Mouse (Mus musculus) neural tube, embryonic 13.5 days (tissue): ENCODE data around the gene Aldob. TPM values are rescaled to one million over a fixed set of nuclear protein-coding genes. Genes with fewer than 3 reads are reported as not detected.
"Not testable (repeated sequence)": the region's sequence is repeated elsewhere in the genome, so short reads cannot be mapped to it uniquely, and the experiment has no call there.

Source experiments
- ATAC-seq: fragments of 200-750 bp; cut with Nextera tagmentation; 2 replicates; pipeline ENCODE4 v1.8.0; 2017; ENCODE audit warnings: low read depth, mild to moderate bottlenecking, moderate TSS enrichment, moderate library complexity
- H3K27ac ChIP-seq: fragments of 300-500 bp; sonication (generic); replicated peaks from 2 replicates; pipeline ENCODE4 v1.5.1; 2015; ENCODE audit warnings: moderate library complexity, mild to moderate bottlenecking, inconsistent platforms
- H3K27me3 ChIP-seq: fragments of 300-500 bp; sonication (generic); 2 replicates; pipeline ENCODE4 v1.6.1; 2015; ENCODE audit warnings: mild to moderate bottlenecking, inconsistent platforms
- H3K36me3 ChIP-seq: fragments of 300-500 bp; sonication (generic); 2 replicates; pipeline ENCODE4 v1.6.1; 2015; ENCODE audit warnings: mild to moderate bottlenecking, inconsistent platforms
- H3K4me1 ChIP-seq: fragments of 300-500 bp; sonication (generic); replicated peaks from 2 replicates; pipeline ENCODE4 v1.6.1; 2015; ENCODE audit warnings: inconsistent platforms
- H3K4me2 ChIP-seq: fragments of 300-500 bp; sonication (generic); 2 replicates; pipeline ENCODE4 v1.6.1; 2015; ENCODE audit warnings: inconsistent platforms, mild to moderate bottlenecking, moderate library complexity
- H3K4me3 ChIP-seq: fragments of 300-500 bp; sonication (generic); 2 replicates; pipeline ENCODE4 v1.5.1; 2015; ENCODE audit warnings: mild to moderate bottlenecking, inconsistent platforms
- H3K9ac ChIP-seq: fragments of 300-500 bp; sonication (generic); 2 replicates; pipeline ENCODE4 v1.6.1; 2015; ENCODE audit warnings: moderate library complexity, mild to moderate bottlenecking, inconsistent platforms
- H3K9me3 ChIP-seq: fragments of 300-500 bp; sonication (generic); 2 replicates; pipeline ENCODE4 v1.6.1; 2016; ENCODE audit warnings: inconsistent platforms
- WGBS: fragments of 180-500 bp; shearing (Covaris S2); methylation state at CpG from one replicate; pipeline ENCODE4 v1.1.7; 2015; 5-methylcytosine and 5-hydroxymethylcytosine counted together
- polyA plus RNA-seq: library from polyadenylated mRNA; unstranded; fragments of >200 nt; fragmentation: Nextera tagmentation; extraction: Ambion mirVana; gene quantifications from 2 replicates; pipeline ENCODE4 v1.2.1, GENCODE M21; 2015

Gene Aldob
- polyA plus RNA-seq, 1 experiment from 2014 or later, result 0.46 TPM

GRCm38 (mm10) chr4:49521346-49521745 is 28.0 kb downstream of the Aldob start:
- Histone ChIP-seq H3K27ac (peak overlapping the region; percentile 55), H3K36me3 (peaks cover 34% of the 10 kb centered on the region), H3K4me1 (peaks cover 37% of the 10 kb centered on the region), H3K27me3 (no peaks in the 10 kb centered on the region), H3K9ac (peak overlapping the region; percentile 82), H3K4me3 (peak overlapping the region; percentile 55), H3K9me3 (no peaks in the 10 kb centered on the region), H3K4me2 (peak overlapping the region; percentile 77)
- WGBS, result under 1% methylated on average over 17 of the region's 17 CpGs
- ATAC-seq, result peak; percentile 33; the same call in 1 of the 2 replicates

GRCm38 (mm10) chr4:49520572-49521340 is 28.6 kb downstream of the Aldob start, which contains the start of the genes Mrpl50 and Zfp189:
Gene Mrpl50, minus strand, starts transcription at chr4:49521093.
Gene Zfp189, plus strand, starts transcription at chr4:49521176.
- Histone ChIP-seq H3K4me1 (peaks cover 37% of the 10 kb centered on the region), H3K4me3 (peak within 1 kb of the TSS; percentile 55), H3K27ac (peak within 1 kb of the TSS; percentile 64), H3K4me2 (peak within 1 kb of the TSS; percentile 77), H3K36me3 (peaks cover 28% of the 10 kb centered on the region), H3K27me3 (no peaks in the 10 kb centered on the region), H3K9ac (peak within 1 kb of the TSS; percentile 82), H3K9me3 (no peaks in the 10 kb centered on the region)
- under 1% methylated on average over 41 of the region's 41 CpGs for WGBS
- peak; percentile 100 for ATAC-seq

DNA sequence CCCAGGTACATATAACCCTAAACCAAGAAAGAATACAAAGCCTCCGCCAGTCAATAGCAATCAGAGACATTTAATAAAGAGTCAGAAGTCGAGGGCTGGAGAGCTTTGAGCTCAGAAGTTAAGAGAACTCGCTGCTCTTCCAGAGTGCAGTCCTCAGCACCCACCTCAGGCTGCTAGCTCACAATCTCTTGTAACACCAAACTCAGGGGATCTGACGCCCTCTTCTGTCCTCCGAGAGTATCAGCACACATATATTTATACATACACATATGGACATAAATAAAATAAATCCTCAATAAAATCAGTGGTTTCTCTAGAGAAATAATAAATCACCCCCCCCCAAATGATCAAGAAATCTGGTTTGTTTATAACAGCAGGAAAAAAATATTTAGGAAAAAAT is 29.9 kb downstream of the Aldob start:
- WGBS, result 76% methylated on average over 5 of the region's 5 CpGs
- no peaks in the 10 kb centered on the region for H3K27me3 ChIP-seq
- H3K9ac ChIP-seq, result no peak overlapping the region
- no peak overlapping the region for H3K27ac ChIP-seq
- H3K4me2 ChIP-seq, result peak overlapping the region; percentile 62
- peaks cover 37% of the 10 kb centered on the region for H3K4me1 ChIP-seq
- H3K4me3 ChIP-seq, result no peak overlapping the region
- peaks cover 18% of the 10 kb centered on the region for H3K36me3 ChIP-seq
- no peaks in the 10 kb centered on the region for H3K9me3 ChIP-seq
- ATAC-seq, result no peak

DNA sequence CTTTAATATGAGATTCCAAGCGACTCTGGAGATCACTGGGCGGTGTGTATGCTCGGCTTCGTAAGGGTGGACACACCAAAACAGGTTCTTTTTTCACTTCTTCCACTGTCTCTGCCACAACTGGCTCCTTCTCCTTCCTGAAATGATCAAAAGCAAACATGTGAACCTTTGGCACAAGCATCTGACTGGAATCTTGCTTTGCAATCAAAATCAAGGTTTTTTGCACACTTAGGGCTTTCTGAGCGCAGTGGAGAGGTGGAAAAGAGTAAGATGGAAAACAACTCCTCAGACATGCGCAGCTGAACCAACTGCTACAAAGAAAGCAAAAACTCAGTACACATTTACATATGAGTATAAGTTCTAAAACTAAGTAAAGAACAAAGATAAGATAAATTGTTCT is 34.9 kb downstream of the Aldob start:
- no peak for ATAC-seq
- Histone ChIP-seq H3K27me3 (no peaks in the 10 kb centered on the region), H3K4me1 (peaks cover 11% of the 10 kb centered on the region), H3K27ac (no peak overlapping the region), H3K36me3 (peaks cover 24% of the 10 kb centered on the region), H3K4me2 (no peak overlapping the region), H3K9ac (no peak overlapping the region), H3K9me3 (no peaks in the 10 kb centered on the region), H3K4me3 (no peak overlapping the region)
- WGBS, result 97% methylated on average over 6 of the region's 6 CpGs

DNA sequence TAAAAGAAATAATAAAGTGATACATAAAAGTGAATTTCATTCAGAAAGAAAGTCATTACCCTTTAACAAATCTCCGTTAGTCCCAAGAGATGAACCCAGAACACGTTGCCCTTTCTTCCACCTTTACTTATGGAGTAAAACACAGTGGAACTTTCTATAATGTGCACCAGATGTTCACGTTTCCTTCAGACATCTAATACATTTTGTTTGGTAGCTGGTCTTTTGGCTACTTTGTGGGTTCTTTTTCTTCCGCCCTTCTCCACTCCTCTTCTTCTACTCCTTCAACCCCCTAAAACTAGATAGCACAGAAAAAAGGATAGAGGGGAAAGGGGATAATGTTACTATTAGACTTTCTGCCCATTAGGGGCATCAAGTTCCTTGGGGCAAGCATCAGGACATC is 36.7 kb downstream of the Aldob start:
- H3K9ac ChIP-seq, result no peak overlapping the region
- no peak overlapping the region for H3K4me3 ChIP-seq
- no peaks in the 10 kb centered on the region for H3K4me1 ChIP-seq
- H3K27ac ChIP-seq, result no peak overlapping the region
- WGBS, result 90% methylated on average over 4 of the region's 4 CpGs
- H3K36me3 ChIP-seq, result peaks cover 24% of the 10 kb centered on the region
- H3K27me3 ChIP-seq, result no peaks in the 10 kb centered on the region
- no peaks in the 10 kb centered on the region for H3K9me3 ChIP-seq
- ATAC-seq, result no peak
- H3K4me2 ChIP-seq, result no peak overlapping the region

DNA sequence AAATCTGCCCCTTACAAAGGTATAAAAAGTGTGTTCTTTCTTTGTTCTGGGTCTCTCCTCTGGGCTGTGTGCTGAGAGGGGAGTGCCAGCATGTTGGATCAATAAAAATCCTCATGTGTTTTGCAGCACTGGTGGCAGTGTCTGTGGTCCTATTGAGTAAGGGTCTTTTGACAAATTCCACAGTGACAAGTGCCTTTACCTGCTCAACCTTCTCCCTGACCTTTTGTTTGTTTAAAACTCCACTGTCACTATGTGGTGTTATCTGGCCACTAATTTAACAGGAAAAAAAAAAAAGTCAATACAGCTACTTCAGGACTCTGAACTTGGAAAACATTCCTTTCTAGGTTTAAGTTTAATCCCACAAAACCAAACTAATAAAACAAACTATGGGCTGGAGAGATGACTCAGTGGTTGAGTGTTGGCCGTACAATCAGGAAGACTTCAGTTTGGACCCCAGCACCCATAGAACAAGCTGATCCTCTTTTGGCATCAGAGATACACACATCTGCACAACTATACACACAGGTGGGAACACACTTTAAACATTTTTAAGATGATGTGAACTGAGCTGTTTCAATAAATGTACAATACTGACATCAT is 39.0 kb downstream of the Aldob start:
- not testable (repeated sequence) for ATAC-seq

DNA sequence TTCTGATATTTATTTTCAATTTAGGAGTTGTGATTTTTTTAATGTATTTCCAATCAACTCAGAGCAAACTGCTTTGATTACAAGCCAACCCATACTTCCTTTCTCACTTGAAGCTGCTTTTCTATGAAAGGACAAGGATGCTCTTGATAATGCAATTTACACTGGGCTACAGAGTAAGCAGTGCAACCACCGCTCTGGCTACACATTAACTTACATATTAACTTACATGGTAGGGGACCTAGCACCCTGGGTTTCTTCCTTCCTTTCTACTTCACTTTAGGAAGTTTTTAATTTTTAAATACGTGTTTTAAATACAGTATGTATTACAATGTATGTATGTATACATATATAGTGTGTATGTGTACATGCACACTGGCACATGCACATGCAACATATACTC is 40.2 kb downstream of the Aldob start:
- Histone ChIP-seq H3K4me1 (no peaks in the 10 kb centered on the region), H3K9ac (no peak overlapping the region), H3K36me3 (peaks cover 21% of the 10 kb centered on the region), H3K4me3 (no peak overlapping the region), H3K9me3 (no peaks in the 10 kb centered on the region), H3K4me2 (no peak overlapping the region), H3K27ac (no peak overlapping the region), H3K27me3 (no peaks in the 10 kb centered on the region)
- WGBS, result 94% methylated on average over 2 of the region's 2 CpGs
- no peak for ATAC-seq

More for the DNA sequence above, 39.0 kb downstream of the Aldob start:
- H3K27me3 ChIP-seq, H3K4me2 ChIP-seq, H3K9me3 ChIP-seq, H3K27ac ChIP-seq, H3K4me3 ChIP-seq, H3K9ac ChIP-seq, H3K4me1 ChIP-seq: not testable (repeated sequence)
- WGBS, result 100% methylated on average over 1 of the region's 1 CpGs
- peaks cover 24% of the 10 kb centered on the region for H3K36me3 ChIP-seq

DNA sequence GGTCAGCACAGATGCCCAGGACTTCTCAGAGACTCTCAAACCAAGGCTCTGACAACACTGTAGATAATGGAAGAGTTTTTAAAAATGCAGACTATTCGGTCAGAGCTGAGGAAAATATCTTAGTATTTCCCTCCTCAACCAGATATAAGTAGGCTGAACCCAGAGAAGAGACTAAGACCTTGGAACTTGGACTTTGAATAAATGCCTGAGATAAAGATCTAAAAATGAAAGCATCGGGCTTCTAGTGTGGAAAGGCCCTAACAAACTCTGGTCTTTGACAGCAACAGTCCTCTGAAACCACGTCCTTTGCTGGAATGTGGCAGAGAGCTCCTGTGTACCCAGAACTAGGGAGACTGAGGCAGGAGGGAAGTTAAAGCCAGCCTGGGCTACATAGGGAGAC is 43.0 kb downstream of the Aldob start, which contains the start of gene Baat:
Gene Baat (minus strand): TSS at position 172 of the 400 bp plus-strand sequence.
- Histone ChIP-seq H3K9ac (no peak within 1 kb of the TSS), H3K4me2 (no peak within 1 kb of the TSS), H3K9me3 (no peaks in the 10 kb centered on the region), H3K4me3 (no peak within 1 kb of the TSS), H3K27ac (no peak within 1 kb of the TSS), H3K4me1 (no peaks in the 10 kb centered on the region), H3K27me3 (no peaks in the 10 kb centered on the region), H3K36me3 (no peaks in the 10 kb centered on the region)
- ATAC-seq, result no peak
- 78% methylated on average over 3 of the region's 3 CpGs for WGBS

GRCm38 (mm10) chr4:49503563-49503962 is 45.8 kb downstream of the Aldob start:
- Histone ChIP-seq H3K27me3 (no peaks in the 10 kb centered on the region), H3K4me2 (no peak overlapping the region), H3K4me3 (no peak overlapping the region), H3K27ac (no peak overlapping the region), H3K36me3 (no peaks in the 10 kb centered on the region), H3K4me1 (no peaks in the 10 kb centered on the region), H3K9me3 (no peaks in the 10 kb centered on the region), H3K9ac (no peak overlapping the region)
- 94% methylated on average over 1 of the region's 1 CpGs for WGBS
- ATAC-seq, result no peak

Other genes with a start within 250 kb of the Aldob start
- not detected in 2 replicates for gene Acnat2, start 141.4 kb downstream of the Aldob start, polyA plus RNA-seq
- gene Acnat1, start 75.6 kb downstream of the Aldob start, polyA plus RNA-seq, result not detected in 2 replicates
- 0.23 TPM in 1 of 2 replicates, not detected in the other for gene Baat, start 43.0 kb downstream of the Aldob start, polyA plus RNA-seq
- gene Mrpl50, start 28.5 kb downstream of the Aldob start, polyA plus RNA-seq, result 83.3 and 84.1 TPM in 2 replicates
- gene Zfp189, start 28.4 kb downstream of the Aldob start, polyA plus RNA-seq, result 11.1 and 13.0 TPM in 2 replicates
- 59.6 and 67.2 TPM in 2 replicates for gene Tmem246, start 48.3 kb upstream of the Aldob start, polyA plus RNA-seq
- 49.1 and 52.9 TPM in 2 replicates for gene Rnf20, start 82.5 kb upstream of the Aldob start, polyA plus RNA-seq
- gene Ppp3r2, start 132.5 kb upstream of the Aldob start, polyA plus RNA-seq, result 0.18 and 0.25 TPM in 2 replicates